Mouse (Mus musculus) heart, postnatal 0 days (tissue): ENCODE measurements around the gene Kif28. TPM values are rescaled to one million over a fixed set of nuclear protein-coding genes. Genes with fewer than 3 reads are reported as not detected.
A peak's percentile ranks its signal among the peaks of the same experiment; 100 is the strongest.

ENCODE experiments used
- ATAC-seq: fragments of 200-750 bp; cut with Nextera tagmentation; 2 replicates; pipeline ENCODE4 v1.8.0; 2017; ENCODE audit warnings: low read depth, moderate number of reproducible peaks, moderate library complexity; ENCODE audit not compliant: insufficient read depth
- DNase-seq: peaks from one replicate; pipeline ENCODE4 v3.0.0-alpha.2; 2016; ENCODE audit warnings: low spot score
- H3K27ac ChIP-seq: fragments of 300-500 bp; sonication (generic); 2 replicates; pipeline ENCODE4 v1.5.1; 2014; ENCODE audit warnings: low read depth, mild to moderate bottlenecking
- H3K27me3 ChIP-seq: fragments of 300-500 bp; sonication (generic); 2 replicates; pipeline ENCODE4 v1.6.1; 2014; ENCODE audit warnings: low read length, mixed read lengths; ENCODE audit not compliant: control insufficient read depth, insufficient read depth
- H3K36me3 ChIP-seq: fragments of 300-500 bp; sonication (generic); replicated peaks from 2 replicates; pipeline ENCODE4 v1.6.1; 2014; ENCODE audit warnings: low read length, mixed read lengths; ENCODE audit not compliant: control insufficient read depth, insufficient read depth
- H3K4me1 ChIP-seq: fragments of 300-500 bp; sonication (generic); 2 replicates; pipeline ENCODE4 v1.6.1; 2014; ENCODE audit warnings: antibody characterized with exemption; ENCODE audit not compliant: control insufficient read depth, insufficient read depth
- H3K4me2 ChIP-seq: fragments of 300-500 bp; sonication (generic); 2 replicates; pipeline ENCODE4 v1.6.1; 2014; ENCODE audit warnings: low read depth, mild to moderate bottlenecking, low read length, moderate library complexity
- H3K4me3 ChIP-seq: fragments of 300-500 bp; sonication (generic); 2 replicates; pipeline ENCODE4 v1.5.1; 2014; ENCODE audit warnings: low read depth, low read length
- H3K9ac ChIP-seq: fragments of 300-500 bp; sonication (generic); replicated peaks from 2 replicates; pipeline ENCODE4 v1.6.1; 2014; ENCODE audit warnings: low read depth, low read length, mixed read lengths
- H3K9me3 ChIP-seq: fragments of 300-500 bp; sonication (generic); replicated peaks from 2 replicates; pipeline ENCODE4 v1.6.1; 2016; ENCODE audit warnings: low read length; ENCODE audit not compliant: control insufficient read depth
- CTCF ChIP-seq: IDR thresholded peaks from 2 replicates; pipeline ENCODE4 v1.5.1; 2016; ENCODE audit warnings: antibody characterized with exemption, control low read depth, low read depth
- EP300 ChIP-seq: IDR thresholded peaks from 2 replicates; pipeline ENCODE4 v1.6.1; 2016; ENCODE audit warnings: antibody characterized with exemption, low read depth
- WGBS: fragments of 180-500 bp; shearing (Covaris S2); extraction: QIAGEN DNeasy Blood & Tissue Kit; methylation state at CpG from one replicate; pipeline ENCODE4 v1.1.7; 2014; 5-methylcytosine and 5-hydroxymethylcytosine counted together
- polyA plus RNA-seq: library from polyadenylated mRNA; unstranded; fragments of >200 nt; fragmentation: Nextera tagmentation; extraction: Ambion mirVana; gene quantifications from 2 replicates; pipeline ENCODE4 v1.2.1, GENCODE M21; 2015
- total RNA-seq: library from RNA; depleted of rRNA; stranded (reverse); fragments of >200 nt; gene quantifications from 2 replicates; pipeline ENCODE4 v1.2.3, GENCODE M21; 2014; ENCODE audit warnings: low replicate concordance

Kif28 gene
- total and polyA plus RNA-seq, 2 experiments from 2014 or later = 0.11 to 0.27 TPM

- no peaks in the 10 kb centered on the region for H3K27me3 ChIP-seq
- no peak for TF ChIP-seq CTCF
- TF ChIP-seq EP300 = no peak
- H3K9me3 ChIP-seq = no peaks in the 10 kb centered on the region
- no peak overlapping the region for H3K9ac ChIP-seq
- H3K36me3 ChIP-seq = peaks cover 25% of the 10 kb centered on the region
- H3K4me1 ChIP-seq = peaks cover 11% of the 10 kb centered on the region
- no peak overlapping the region for H3K4me2 ChIP-seq
- DNase-seq = no peak
- no peak for ATAC-seq
- 67% methylated on average over 6 of the region's 6 CpGs for WGBS
- no peak overlapping the region for H3K27ac ChIP-seq
- no peak overlapping the region for H3K4me3 ChIP-seq
These were observed 55.6 kb downstream of the Kif28 start for GRCm38 (mm10) chr1:179689479-179689878.

GRCm38 (mm10) chr1:179688914-179689313 lies 56.2 kb downstream of the Kif28 start:
- Histone ChIP-seq H3K4me2 (no peak overlapping the region), H3K27ac (peak overlapping the region; percentile 52), H3K27me3 (no peaks in the 10 kb centered on the region), H3K9ac (no peak overlapping the region), H3K9me3 (no peaks in the 10 kb centered on the region), H3K4me3 (no peak overlapping the region), H3K4me1 (peaks cover 11% of the 10 kb centered on the region), H3K36me3 (peaks cover 29% of the 10 kb centered on the region)
- WGBS = 52% methylated on average over 5 of the region's 5 CpGs
- DNase-seq = no peak
- ATAC-seq = peak; percentile 14; the same call in 1 of the 2 replicates
- no peak for TF ChIP-seq EP300
- TF ChIP-seq CTCF = no peak

DNA sequence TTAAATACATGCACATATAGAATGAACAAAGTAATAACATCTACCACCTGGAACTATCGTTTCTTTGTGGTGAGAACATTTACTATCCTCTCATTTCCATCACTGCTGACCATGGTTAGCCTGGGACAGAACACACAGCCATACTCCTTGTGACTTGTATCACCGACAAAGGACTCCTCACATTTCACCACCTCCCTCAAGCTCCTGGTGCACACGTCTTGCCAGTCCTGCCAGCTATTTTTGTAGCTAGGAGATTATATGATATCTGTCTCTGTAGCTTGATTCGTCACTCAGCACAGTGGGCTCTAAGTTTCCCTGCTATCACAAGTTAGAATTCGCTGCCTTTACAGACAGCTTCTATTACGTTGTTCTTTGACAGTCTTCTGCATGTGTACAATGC lies 56.7 kb downstream of the Kif28 start:
- Histone ChIP-seq H3K9ac (no peak overlapping the region), H3K27ac (peak overlapping the region; percentile 52), H3K27me3 (no peaks in the 10 kb centered on the region), H3K9me3 (no peaks in the 10 kb centered on the region), H3K4me2 (no peak overlapping the region), H3K36me3 (peaks cover 34% of the 10 kb centered on the region), H3K4me3 (no peak overlapping the region), H3K4me1 (peaks cover 11% of the 10 kb centered on the region)
- peak; percentile 31 for DNase-seq
- 37% methylated on average over 6 of the region's 6 CpGs for WGBS
- no peak for ATAC-seq
- TF ChIP-seq EP300 (no peak), CTCF (no peak)

GRCm38 (mm10) chr1:179687966-179688365 lies 57.1 kb downstream of the Kif28 start:
- no peak for TF ChIP-seq CTCF
- no peak for ATAC-seq

DNA sequence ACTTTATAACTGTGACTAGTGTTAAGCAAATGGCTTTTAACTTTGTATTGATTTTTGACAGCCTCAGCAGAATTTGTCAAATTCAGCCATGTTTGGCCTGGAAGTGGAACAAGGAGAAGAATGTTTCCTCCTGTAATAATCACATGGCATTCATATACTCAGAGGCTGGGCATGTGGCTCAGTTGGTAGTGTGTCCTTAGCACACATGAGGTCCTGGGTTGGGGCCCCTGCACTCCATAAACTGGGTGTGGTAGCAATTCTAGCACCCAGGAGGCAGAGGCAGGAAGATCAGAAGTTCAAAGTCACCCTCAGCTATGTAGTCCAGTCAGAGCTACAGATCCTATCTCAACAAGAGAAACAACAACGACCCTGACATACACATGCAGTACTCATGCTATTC lies 57.8 kb downstream of the Kif28 start:
- Histone ChIP-seq H3K4me2 (no peak overlapping the region), H3K27me3 (no peaks in the 10 kb centered on the region), H3K36me3 (peaks cover 38% of the 10 kb centered on the region), H3K4me1 (peaks cover 11% of the 10 kb centered on the region), H3K9ac (no peak overlapping the region), H3K4me3 (no peak overlapping the region), H3K27ac (no peak overlapping the region; the same call in 1 of the 2 replicates), H3K9me3 (no peaks in the 10 kb centered on the region)
- no peak for ATAC-seq
- no peak for DNase-seq
- TF ChIP-seq CTCF (no peak), EP300 (no peak)
- 74% methylated on average over 1 of the region's 1 CpGs for WGBS

More at GRCm38 (mm10) chr1:179687966-179688365, 57.1 kb downstream of the Kif28 start:
- no peak for DNase-seq
- H3K4me1 ChIP-seq = peaks cover 11% of the 10 kb centered on the region
- H3K27me3 ChIP-seq = no peaks in the 10 kb centered on the region
- 95% methylated on average over 3 of the region's 3 CpGs for WGBS
- H3K4me2 ChIP-seq = no peak overlapping the region
- H3K9ac ChIP-seq = no peak overlapping the region
- H3K9me3 ChIP-seq = no peaks in the 10 kb centered on the region
- peaks cover 34% of the 10 kb centered on the region for H3K36me3 ChIP-seq
- H3K4me3 ChIP-seq = no peak overlapping the region
- no peak overlapping the region for H3K27ac ChIP-seq

DNA sequence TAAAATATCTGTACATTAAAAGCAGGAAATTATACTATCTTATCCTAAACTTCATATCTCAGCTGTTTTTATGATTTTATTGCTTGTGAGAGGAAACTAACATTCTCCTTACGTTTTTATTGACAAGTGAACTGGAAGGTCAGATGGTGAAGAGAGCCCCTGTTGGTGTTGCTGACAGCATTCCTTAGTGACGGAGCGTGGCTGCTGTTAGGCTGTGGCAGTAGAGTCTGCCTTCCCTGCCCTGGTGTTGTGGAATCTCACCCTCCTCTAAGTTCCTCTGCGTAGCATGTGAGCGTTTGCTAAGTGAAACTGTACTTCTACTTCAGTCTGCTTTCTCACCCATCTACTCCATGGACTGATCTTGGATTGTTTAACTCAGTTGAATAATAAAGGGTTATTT lies 58.3 kb downstream of the Kif28 start:
- H3K27ac ChIP-seq = no peak overlapping the region; the same call in 1 of the 2 replicates

More for the DNA sequence above, 58.3 kb downstream of the Kif28 start:
- WGBS = 31% methylated on average over 5 of the region's 5 CpGs
- peaks cover 43% of the 10 kb centered on the region for H3K36me3 ChIP-seq
- H3K27me3 ChIP-seq = no peaks in the 10 kb centered on the region
- no peak overlapping the region for H3K4me3 ChIP-seq
- no peaks in the 10 kb centered on the region for H3K9me3 ChIP-seq
- TF ChIP-seq CTCF = no peak
- peaks cover 11% of the 10 kb centered on the region for H3K4me1 ChIP-seq
- H3K9ac ChIP-seq = no peak overlapping the region
- 0 out of 2 replicates have a peak, but pooled peaks have one; percentile 44 for ATAC-seq
- DNase-seq = no peak
- no peak overlapping the region for H3K4me2 ChIP-seq
